Mouse (Mus musculus) thymus, adult 18-20 months (tissue): ENCODE results near the gene Medag.
A peak's percentile ranks its signal among the peaks of the same experiment; 100 is the strongest.

Experiments used
- DNase-seq, 2 experiments: peaks; one replicate each; pipeline ENCODE4 v3.0.0; 2022; ENCODE audit warnings: mixed read lengths in 2 of 2

The Medag gene

DNA sequence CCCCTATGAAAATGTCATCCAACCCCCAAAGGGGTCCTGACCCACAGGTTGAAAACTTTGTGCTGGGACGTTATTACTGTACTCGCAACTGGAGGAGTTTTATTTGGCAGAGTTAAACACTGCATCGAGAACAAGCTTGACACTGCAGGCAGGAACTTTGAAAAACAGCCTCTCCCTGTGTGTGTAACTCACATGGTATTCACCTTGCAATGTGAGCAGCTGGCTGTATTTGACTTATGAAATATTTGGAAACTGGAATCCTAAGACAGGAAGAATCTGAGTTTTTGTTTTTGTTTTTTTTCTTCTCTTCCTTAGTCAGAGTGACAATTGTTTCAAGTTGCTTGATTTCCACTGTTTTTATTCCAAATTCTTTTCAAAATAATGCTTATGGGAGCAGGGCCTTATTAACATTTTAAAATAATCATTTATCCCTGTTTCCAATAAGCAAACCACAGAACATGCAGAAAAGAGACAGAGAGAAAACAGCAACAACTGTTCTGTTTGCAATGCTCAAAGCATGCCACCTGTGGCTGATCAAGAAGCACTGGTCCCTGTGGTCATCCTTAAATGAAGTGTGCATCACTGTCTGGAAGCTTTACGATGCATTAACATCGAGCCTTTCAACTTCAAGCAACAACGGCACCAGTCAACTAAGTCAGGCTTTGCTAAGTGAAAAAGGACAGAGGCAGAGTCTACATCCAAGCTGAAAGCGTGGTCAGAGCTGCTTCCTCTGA is 26.2 kb upstream of the Medag start:
- no peak for DNase-seq

DNA sequence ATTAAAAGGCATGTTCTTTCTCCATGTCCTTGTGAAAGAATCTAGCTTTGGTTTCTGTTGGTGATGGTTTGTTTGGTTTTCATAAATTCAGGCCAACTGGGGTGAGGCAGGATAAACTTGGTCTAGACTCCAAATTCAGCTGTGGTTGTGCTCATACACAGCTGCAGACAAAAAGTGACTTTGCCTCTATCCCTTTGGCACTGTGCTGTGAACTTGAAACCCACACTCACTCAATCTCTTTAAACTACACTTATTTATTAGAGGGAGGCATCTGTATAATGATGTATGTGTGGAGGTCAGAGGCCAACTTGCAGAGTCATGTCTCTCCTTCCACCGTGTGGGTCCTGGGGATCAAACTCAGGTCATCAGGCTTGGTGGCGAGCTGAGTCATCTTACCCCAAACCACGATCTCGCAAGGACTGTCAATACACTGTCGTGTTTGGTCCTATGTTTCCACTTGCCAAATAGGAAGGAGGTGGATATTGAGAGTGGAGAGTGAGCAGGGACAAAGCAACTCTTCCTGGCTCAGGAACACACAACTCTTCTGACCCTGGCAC is 25.2 kb upstream of the Medag start:
- no peak for DNase-seq

GRCm38 (mm10) chr5:149388947-149389346 is 22.6 kb upstream of the Medag start:
- DNase-seq: no peak

DNA sequence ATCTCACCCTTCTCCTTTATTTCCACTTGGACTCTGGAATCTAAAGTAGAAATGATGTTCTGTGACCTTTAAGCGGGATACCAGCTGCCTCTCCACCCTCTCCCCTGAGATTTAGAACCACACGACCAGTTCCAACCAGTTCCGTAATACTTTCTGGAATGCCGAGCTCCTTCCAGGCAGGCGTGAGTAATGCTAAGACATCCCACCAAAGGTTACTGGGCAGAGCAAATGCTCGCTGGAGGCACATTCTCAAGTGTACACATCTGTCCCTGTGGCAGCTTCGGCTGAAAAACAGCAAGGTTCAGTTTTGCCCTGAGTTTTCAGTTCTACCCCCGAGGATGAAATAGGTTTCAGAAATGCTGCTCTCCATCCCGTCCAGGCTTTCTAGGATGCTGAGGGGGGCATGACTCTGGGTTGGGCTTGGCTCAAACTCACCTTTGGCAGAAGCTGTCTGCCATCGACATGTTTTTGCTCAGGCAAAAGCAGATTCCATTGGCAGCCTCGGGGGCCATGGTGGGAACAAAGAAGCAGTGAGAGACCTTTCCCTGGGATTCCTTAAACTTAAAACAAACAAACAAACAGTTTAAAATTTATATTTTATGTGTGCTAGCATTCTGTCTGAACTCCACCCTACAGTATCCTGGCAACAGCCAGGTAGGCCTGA is 21.9 kb upstream of the Medag start:
- no peak for DNase-seq

- no peak for DNase-seq
Measured at GRCm38 (mm10) chr5:149391574-149392375, 19.8 kb upstream of the Medag start.

GRCm38 (mm10) chr5:149392420-149392988 is 19.0 kb upstream of the Medag start:
- DNase-seq: no peak

DNA sequence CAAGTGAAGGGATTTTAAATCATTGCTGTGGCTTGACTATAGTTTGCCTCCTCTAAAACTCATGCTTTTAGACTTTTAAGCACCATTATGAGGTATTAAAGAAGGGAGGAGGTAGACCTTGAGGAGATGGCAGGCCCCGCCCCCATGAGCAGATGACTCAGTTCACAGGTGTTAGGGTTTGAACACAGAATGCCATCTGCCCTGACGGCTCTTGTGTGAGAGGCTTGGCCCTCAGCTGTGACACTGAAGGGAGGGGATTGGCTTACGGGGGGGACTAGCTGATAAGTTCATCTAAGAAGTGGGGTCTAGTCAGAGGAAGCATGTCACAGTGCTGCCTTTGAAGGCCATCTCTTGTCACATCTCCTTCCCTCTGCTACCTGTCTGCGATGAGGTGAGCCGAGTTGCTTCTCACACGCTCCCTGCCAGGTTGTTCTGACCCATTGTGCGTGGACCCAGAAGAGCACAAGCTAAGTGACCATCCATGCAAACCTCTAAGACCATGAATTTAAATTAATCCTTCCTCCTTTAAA is 10.0 kb upstream of the Medag start:
- peak in 1 of 2 experiments; percentile 57 for DNase-seq

- no peak for DNase-seq
Measured at GRCm38 (mm10) chr5:149402029-149402428, 9.5 kb upstream of the Medag start.

DNA sequence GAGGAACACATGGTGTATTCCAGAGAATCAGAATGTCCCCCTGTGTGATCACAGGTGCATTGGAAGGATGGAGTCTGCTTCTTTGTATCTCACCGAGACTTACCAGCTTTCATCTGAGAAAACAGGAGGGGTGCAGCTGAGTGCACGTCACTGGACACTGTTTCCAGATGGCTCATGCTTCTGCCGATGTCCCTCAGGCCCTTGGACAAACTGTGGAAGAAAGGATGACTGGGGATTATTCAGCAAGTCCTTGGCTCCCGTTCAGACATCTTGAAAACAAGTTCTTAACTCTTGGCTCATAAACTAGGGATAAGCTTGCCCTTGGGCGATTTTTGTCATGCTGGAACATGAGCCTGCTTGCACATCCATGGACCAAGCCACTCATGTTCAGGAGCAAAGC is 8.2 kb upstream of the Medag start:
- DNase-seq: no peak

GRCm38 (mm10) chr5:149404710-149405109 is 6.8 kb upstream of the Medag start:
- DNase-seq: no peak

GRCm38 (mm10) chr5:149406791-149407276 is 4.7 kb upstream of the Medag start:
- DNase-seq: no peak

DNA sequence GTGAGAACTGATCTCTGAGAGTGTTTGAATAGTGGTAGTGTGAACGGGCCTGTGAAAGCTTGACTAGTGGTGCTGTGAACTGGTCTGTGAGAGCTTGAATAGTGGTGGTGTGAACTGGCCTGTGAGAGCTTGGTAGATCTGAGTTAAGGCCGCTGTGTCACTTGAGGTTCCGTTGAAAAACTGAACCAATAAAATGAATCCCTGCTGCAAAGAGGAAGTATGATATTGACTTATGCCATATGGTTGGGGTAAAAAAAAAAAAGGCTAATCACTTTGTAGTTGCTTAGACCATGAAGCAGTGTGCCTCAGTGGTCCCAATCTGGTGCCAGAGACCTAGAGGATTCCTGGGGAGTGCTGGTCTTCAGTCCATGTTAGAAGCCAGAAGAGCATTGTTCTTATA is 2.0 kb upstream of the Medag start:
- no peak for DNase-seq

DNA sequence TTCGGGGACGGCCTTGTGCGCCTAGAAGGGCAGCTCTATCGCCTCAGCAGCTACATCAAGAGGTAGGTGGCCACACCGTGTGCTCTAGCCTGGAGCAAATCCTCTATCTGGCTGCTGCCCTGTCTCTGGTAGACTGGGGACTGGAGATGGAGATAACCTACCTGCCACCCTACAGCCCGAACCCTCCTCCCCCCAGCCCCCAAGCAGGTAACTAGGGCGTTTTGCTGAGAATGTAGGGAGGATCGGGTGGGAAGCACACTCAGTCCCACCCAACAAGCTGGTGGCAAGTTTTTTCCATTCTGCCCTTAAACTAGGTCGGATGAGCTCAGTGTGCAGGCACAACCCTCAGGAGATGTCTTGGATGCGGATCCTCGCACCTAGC is 636 bp downstream of the Medag start:
- DNase-seq: no peak

GRCm38 (mm10) chr5:149412671-149413070 is 1.1 kb downstream of the Medag start:
- no peak for DNase-seq

GRCm38 (mm10) chr5:149414369-149415167 is 3.0 kb downstream of the Medag start:
- no peak for DNase-seq

GRCm38 (mm10) chr5:149417381-149417780 is 5.8 kb downstream of the Medag start:
- no peak for DNase-seq

DNA sequence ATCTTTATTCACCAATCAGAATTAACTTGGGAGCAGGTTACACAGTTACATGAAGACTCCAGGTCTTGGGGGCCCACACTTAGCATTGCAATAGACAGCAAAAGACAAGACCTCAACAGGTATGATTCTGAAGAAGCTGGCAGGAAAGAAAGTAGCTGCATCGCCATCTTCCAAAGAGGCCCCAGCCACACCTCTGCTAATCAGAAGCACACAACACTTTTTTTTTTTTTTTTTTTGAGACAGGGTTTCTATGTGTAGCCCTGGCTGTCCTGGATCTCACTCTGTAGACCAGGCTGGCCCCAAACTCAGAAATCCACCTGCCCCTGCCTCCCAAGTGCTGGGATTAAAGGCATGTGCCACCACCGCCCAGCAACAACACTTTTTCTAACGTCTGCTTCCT is 15.0 kb downstream of the Medag start:
- no peak for DNase-seq

GRCm38 (mm10) chr5:149427277-149428060 is 15.9 kb downstream of the Medag start:
- DNase-seq: no peak

- DNase-seq: peak; percentile 76 to 82
Measured at GRCm38 (mm10) chr5:149428347-149428746, 16.8 kb downstream of the Medag start.

- DNase-seq: peak; percentile 64 to 77
Measured at GRCm38 (mm10) chr5:149428810-149429255, 17.3 kb downstream of the Medag start.

DNA sequence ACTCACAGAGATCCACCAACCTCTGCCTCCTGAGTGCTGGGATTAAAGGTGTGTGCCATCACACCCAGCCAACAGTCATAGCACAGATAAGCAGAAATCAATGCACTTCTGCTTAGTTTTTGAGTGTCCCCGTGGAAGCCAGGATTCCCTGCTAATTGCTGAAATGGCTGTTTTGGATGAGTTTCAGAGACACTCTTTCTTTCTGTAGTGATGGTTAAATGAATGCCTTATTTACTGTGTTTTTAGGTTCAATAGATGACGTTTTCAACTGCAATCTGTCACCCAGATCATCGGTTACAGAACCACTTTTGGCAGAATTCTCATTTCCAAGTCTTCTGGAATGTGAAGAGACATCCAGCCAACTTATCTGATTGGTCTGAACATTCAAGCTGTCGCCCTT is 18.0 kb downstream of the Medag start:
- no peak for DNase-seq
